In genomic region chr16:7050945-7051344, GRCm38 (mm10) we compare ENCODE assay signal across 16 mouse cellular contexts.
DNase-seq lines count a peak whose midpoint lies in the region; ATAC-seq and TF ChIP-seq lines count a peak whose summit lies in the region.
"Had no signal": no experiment of that assay in that cellular context is flagged by ENCODE, and none has a peak within 500 bp of the region (broad histone marks: within the 10 kb centered on the region; RNA-seq: fewer than 3 reads in every experiment).

No protein-coding gene starts in this region.

- ATAC-seq in hindbrain, postnatal 0 days: no peak
- ATAC-seq in hindbrain, embryonic 12.5 days (ENCODE audit: low FRiP score): peak; percentile 62; the same call in 1 of the 2 replicates
- ATAC-seq: liver, embryonic 12.5 days had no signal

- no peak overlapping the region for H3K4me2 ChIP-seq in hindbrain, postnatal 0 days (ENCODE audit: low read depth, low read length)
- H3K4me2 ChIP-seq in hindbrain, embryonic 12.5 days (replicated peaks): no peak overlapping the region
- H3K4me2 ChIP-seq: heart, embryonic 12.5 days; liver, embryonic 12.5 days; lung, embryonic 15.5 days had no signal

- H3K9ac ChIP-seq in hindbrain, postnatal 0 days (replicated peaks; ENCODE audit: low read length): no peak overlapping the region
- H3K9ac ChIP-seq in hindbrain, embryonic 12.5 days: no peak overlapping the region
- H3K9ac ChIP-seq: heart, embryonic 12.5 days; liver, embryonic 12.5 days; lung, embryonic 15.5 days had no signal

- H3K27ac ChIP-seq in hindbrain, embryonic 10.5 days: peak overlapping the region; percentile 17; the same call in 1 of the 2 replicates
- H3K27ac ChIP-seq in hindbrain, postnatal 0 days: no peak overlapping the region; the same call in 1 of the 2 replicates
- H3K27ac ChIP-seq in hindbrain, embryonic 12.5 days: peak overlapping the region; percentile 60
- H3K27ac ChIP-seq: embryonic facial prominence, embryonic 10.5 days; liver, embryonic 12.5 days; lung, embryonic 15.5 days had no signal

- peaks cover 21% of the 10 kb centered on the region for H3K27me3 ChIP-seq in hindbrain, embryonic 10.5 days (ENCODE audit: insufficient read depth, poor library complexity, severe bottlenecking)
- H3K27me3 ChIP-seq in hindbrain, postnatal 0 days (ENCODE audit: insufficient read depth, low read length): no peaks in the 10 kb centered on the region
- H3K27me3 ChIP-seq in hindbrain, embryonic 12.5 days: no peaks in the 10 kb centered on the region
- H3K27me3 ChIP-seq: liver, embryonic 12.5 days; lung, embryonic 15.5 days had no signal

- peaks cover 32% of the 10 kb centered on the region for H3K4me1 ChIP-seq in hindbrain, embryonic 10.5 days (replicated peaks)
- H3K4me1 ChIP-seq in hindbrain, postnatal 0 days (ENCODE audit: insufficient read depth, low read length): peaks cover 15% of the 10 kb centered on the region; the same call in 1 of the 2 replicates
- peaks cover 28% of the 10 kb centered on the region for H3K4me1 ChIP-seq in hindbrain, embryonic 12.5 days

- no peaks in the 10 kb centered on the region for H3K36me3 ChIP-seq in hindbrain, embryonic 10.5 days
- H3K36me3 ChIP-seq in hindbrain, postnatal 0 days (ENCODE audit: insufficient read depth, low read length): no peaks in the 10 kb centered on the region
- no peaks in the 10 kb centered on the region for H3K36me3 ChIP-seq in hindbrain, embryonic 12.5 days
- H3K36me3 ChIP-seq: embryonic facial prominence, embryonic 10.5 days; heart, embryonic 12.5 days; liver, embryonic 12.5 days; lung, embryonic 15.5 days had no signal

- WGBS in hindbrain, embryonic 10.5 days: 77% methylated on average over 9 of the region's 9 CpGs
- 65% methylated on average over 9 of the region's 9 CpGs for whole genome bisulfite sequencing in hindbrain, postnatal 0 days
- WGBS in hindbrain, embryonic 12.5 days: 59% methylated on average over 9 of the region's 9 CpGs

- no peak for TF ChIP-seq POLR2A in brain, embryonic 14.5 days (IDR thresholded peaks at IDR 0.05; ENCODE audit: borderline replicate concordance, extremely low read depth, insufficient read depth, insufficient read length, poor library complexity, severe bottlenecking)

- no peaks in the 10 kb centered on the region for H3K9me3 ChIP-seq in hindbrain, embryonic 10.5 days
- no peaks in the 10 kb centered on the region for H3K9me3 ChIP-seq in hindbrain, postnatal 0 days (ENCODE audit: low read length)
- no peaks in the 10 kb centered on the region for H3K9me3 ChIP-seq in hindbrain, embryonic 12.5 days (replicated peaks)
- H3K9me3 ChIP-seq: embryonic facial prominence, embryonic 10.5 days; heart, embryonic 12.5 days; liver, embryonic 12.5 days; lung, embryonic 15.5 days had no signal

- TF ChIP-seq CTCF in hindbrain, postnatal 0 days (IDR thresholded peaks at IDR 0.05; ENCODE audit: low read depth): no peak
- TF ChIP-seq CTCF in brain, embryonic 14.5 days (IDR thresholded peaks at IDR 0.05; ENCODE audit: borderline replicate concordance, extremely low read depth, insufficient read depth, insufficient read length): no peak

- DNase-seq in hindbrain, embryonic 10.5 days (ENCODE audit: low spot score): peak; percentile 15
- no peak for DNase-seq in hindbrain, postnatal 0 days (ENCODE audit: low spot score)
- peak; percentile 58 for DNase-seq in brain, embryonic 14.5 days (ENCODE audit: low read depth)
- DNase-seq in mesoderm, embryonic 11.5 days (ENCODE audit: low read depth, low spot score): peak; percentile 60
- no peak for DNase-seq in cerebellum, adult 11 months
- DNase-seq in adrenal gland, postnatal 10 days: no peak
- no peak for DNase-seq in urinary bladder, postnatal 36 days (ENCODE audit: low spot score in 2 of 2)
- DNase-seq: cerebellum, adult 9-10 months; heart, postnatal 4 days; kidney, adult 11 months had no signal

- H3K4me3 ChIP-seq in hindbrain, embryonic 10.5 days: no peak overlapping the region
- H3K4me3 ChIP-seq in hindbrain, postnatal 0 days (ENCODE audit: low read length): no peak overlapping the region
- H3K4me3 ChIP-seq in hindbrain, embryonic 12.5 days: no peak overlapping the region
- H3K4me3 ChIP-seq: embryonic facial prominence, embryonic 10.5 days; erythroblast, embryonic 14.5 days; heart, embryonic 12.5 days; liver, embryonic 12.5 days; lung, embryonic 15.5 days had no signal

Comparison
In these comparisons a context has a peak if more than half of its experiments do, and no peak if none do; other contexts are left out.
1. DNase-seq: peak in hindbrain, embryonic 10.5 days (single experiment), brain, embryonic 14.5 days (single experiment) and mesoderm, embryonic 11.5 days (single experiment); none in hindbrain, postnatal 0 days (single experiment), cerebellum, adult 11 months (single experiment), adrenal gland, postnatal 10 days (single experiment) and urinary bladder, postnatal 36 days (0 of 2).